Mouse (Mus musculus): Measurements from ENCODE around the gene Ttc7b. TPM values are rescaled to one million over a fixed set of nuclear protein-coding genes. Genes with fewer than 3 reads are reported as not detected.

The Ttc7b gene
- polyA plus RNA-seq, 1 experiment from 2014 or later = 7.0 TPM

GRCm38 (mm10) chr12:100445686-100446085 lies 74.9 kb downstream of the Ttc7b start:
- no peaks in the 10 kb centered on the region for H3K4me1 ChIP-seq (ENCODE audit: control insufficient read depth, insufficient read depth, low read length)
- no peak overlapping the region for H3K4me2 ChIP-seq (ENCODE audit: low read depth, severe bottlenecking)
- H3K27me3 ChIP-seq (ENCODE audit: control insufficient read depth, insufficient read depth, low read length) = no peaks in the 10 kb centered on the region
- no peak overlapping the region for H3K27ac ChIP-seq (replicated peaks; ENCODE audit: low read depth, low read length)
- H3K36me3 ChIP-seq (ENCODE audit: control insufficient read depth, insufficient read depth, low read length) = no peaks in the 10 kb centered on the region
- no peak overlapping the region for H3K4me3 ChIP-seq (ENCODE audit: low read depth, low read length)
- WGBS = 90% methylated on average over 7 of the region's 7 CpGs
- no peak overlapping the region for H3K9ac ChIP-seq (ENCODE audit: low read length)
- ATAC-seq (ENCODE audit: insufficient number of reproducible peaks, low FRiP score, low TSS enrichment, low read depth) (no peak), DNase-seq (ENCODE audit: low spot score) (no peak)
- H3K9me3 ChIP-seq (ENCODE audit: control insufficient read depth, low read length) = no peaks in the 10 kb centered on the region

DNA sequence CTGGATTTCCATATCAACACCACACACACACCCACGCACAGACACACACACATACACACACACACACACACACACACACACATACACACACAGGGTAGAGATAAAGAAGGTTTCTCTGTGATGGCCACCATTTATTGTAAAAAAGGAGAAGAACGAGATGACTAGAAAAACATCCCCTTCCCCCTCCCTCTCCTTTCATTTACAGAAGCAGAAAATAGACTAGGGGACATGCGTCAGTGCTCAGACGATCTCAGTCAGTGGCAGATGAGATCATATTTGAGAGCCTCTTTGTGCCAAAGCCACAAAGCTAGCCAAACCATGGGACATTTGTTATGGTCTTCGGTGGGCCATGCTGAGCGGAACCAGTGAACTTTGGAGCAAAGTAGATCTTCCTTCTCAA lies 75.4 kb downstream of the Ttc7b start:
- Histone ChIP-seq H3K4me3 (ENCODE audit: low read depth, low read length) (no peak overlapping the region), H3K4me1 (ENCODE audit: control insufficient read depth, insufficient read depth, low read length) (no peaks in the 10 kb centered on the region), H3K36me3 (ENCODE audit: control insufficient read depth, insufficient read depth, low read length) (no peaks in the 10 kb centered on the region), H3K4me2 (ENCODE audit: low read depth, severe bottlenecking) (no peak overlapping the region), H3K27ac (replicated peaks; ENCODE audit: low read depth, low read length) (no peak overlapping the region), H3K27me3 (ENCODE audit: control insufficient read depth, insufficient read depth, low read length) (no peaks in the 10 kb centered on the region), H3K9ac (ENCODE audit: low read length) (no peak overlapping the region), H3K9me3 (ENCODE audit: control insufficient read depth, low read length) (no peaks in the 10 kb centered on the region)
- 92% methylated on average over 6 of the region's 6 CpGs for WGBS
- DNase-seq (ENCODE audit: low spot score) = no peak
- ATAC-seq (ENCODE audit: insufficient number of reproducible peaks, low FRiP score, low TSS enrichment, low read depth) = no peak

GRCm38 (mm10) chr12:100444671-100445165 lies 75.9 kb downstream of the Ttc7b start:
- no peaks in the 10 kb centered on the region for H3K4me1 ChIP-seq (ENCODE audit: control insufficient read depth, insufficient read depth, low read length)
- no peak overlapping the region for H3K27ac ChIP-seq (replicated peaks; ENCODE audit: low read depth, low read length)
- no peaks in the 10 kb centered on the region for H3K36me3 ChIP-seq (ENCODE audit: control insufficient read depth, insufficient read depth, low read length)
- H3K4me3 ChIP-seq (ENCODE audit: low read depth, low read length) = no peak overlapping the region
- H3K9ac ChIP-seq (ENCODE audit: low read length) = no peak overlapping the region
- H3K27me3 ChIP-seq (ENCODE audit: control insufficient read depth, insufficient read depth, low read length) = no peaks in the 10 kb centered on the region
- H3K4me2 ChIP-seq (ENCODE audit: low read depth, severe bottlenecking) = no peak overlapping the region
- H3K9me3 ChIP-seq (ENCODE audit: control insufficient read depth, low read length) = no peaks in the 10 kb centered on the region
- DNase-seq (ENCODE audit: low spot score) (no peak), ATAC-seq (ENCODE audit: insufficient number of reproducible peaks, low FRiP score, low TSS enrichment, low read depth) (no peak)
- WGBS = 95% methylated on average over 3 of the region's 3 CpGs

- no peak overlapping the region for H3K4me3 ChIP-seq (ENCODE audit: low read depth, low read length)
Measured at GRCm38 (mm10) chr12:100443452-100443851, 77.2 kb downstream of the Ttc7b start.

DNA sequence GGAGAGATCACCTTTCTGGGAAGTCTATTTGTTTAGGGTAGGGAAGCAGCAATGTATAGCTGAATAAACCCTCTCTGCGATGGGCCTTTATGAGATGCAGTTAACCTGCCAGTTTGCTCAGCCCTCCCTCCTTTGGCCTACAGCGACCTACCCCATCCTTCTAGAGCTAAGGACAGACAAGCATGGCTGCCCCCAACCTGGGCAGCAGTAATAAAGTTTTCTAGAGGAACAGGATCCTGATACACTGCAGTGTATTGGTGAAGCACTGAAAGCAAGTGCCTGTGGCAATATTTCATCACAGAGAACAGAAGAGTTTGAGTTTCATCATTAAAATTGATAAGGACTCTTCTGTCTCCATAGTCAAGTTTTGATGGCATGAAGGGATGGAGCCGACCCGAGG lies 79.0 kb downstream of the Ttc7b start:
- Histone ChIP-seq H3K9me3 (ENCODE audit: control insufficient read depth, low read length) (no peaks in the 10 kb centered on the region), H3K9ac (ENCODE audit: low read length) (no peak overlapping the region), H3K4me3 (ENCODE audit: low read depth, low read length) (no peak overlapping the region), H3K27me3 (ENCODE audit: control insufficient read depth, insufficient read depth, low read length) (no peaks in the 10 kb centered on the region), H3K36me3 (ENCODE audit: control insufficient read depth, insufficient read depth, low read length) (no peaks in the 10 kb centered on the region), H3K27ac (replicated peaks; ENCODE audit: low read depth, low read length) (no peak overlapping the region), H3K4me1 (ENCODE audit: control insufficient read depth, insufficient read depth, low read length) (no peaks in the 10 kb centered on the region), H3K4me2 (ENCODE audit: low read depth, severe bottlenecking) (no peak overlapping the region)
- ATAC-seq (ENCODE audit: insufficient number of reproducible peaks, low FRiP score, low TSS enrichment, low read depth) (no peak), DNase-seq (ENCODE audit: low spot score) (no peak)
- 92% methylated on average over 4 of the region's 4 CpGs for WGBS

More at GRCm38 (mm10) chr12:100443452-100443851, 77.2 kb downstream of the Ttc7b start:
- Histone ChIP-seq H3K27ac (replicated peaks; ENCODE audit: low read depth, low read length) (no peak overlapping the region), H3K4me1 (ENCODE audit: control insufficient read depth, insufficient read depth, low read length) (no peaks in the 10 kb centered on the region), H3K36me3 (ENCODE audit: control insufficient read depth, insufficient read depth, low read length) (no peaks in the 10 kb centered on the region), H3K27me3 (ENCODE audit: control insufficient read depth, insufficient read depth, low read length) (no peaks in the 10 kb centered on the region), H3K4me2 (ENCODE audit: low read depth, severe bottlenecking) (no peak overlapping the region), H3K9ac (ENCODE audit: low read length) (no peak overlapping the region), H3K9me3 (ENCODE audit: control insufficient read depth, low read length) (no peaks in the 10 kb centered on the region)
- DNase-seq (ENCODE audit: low spot score) (no peak), ATAC-seq (ENCODE audit: insufficient number of reproducible peaks, low FRiP score, low TSS enrichment, low read depth) (no peak)
- WGBS = 88% methylated on average over 6 of the region's 6 CpGs

- ATAC-seq (ENCODE audit: insufficient number of reproducible peaks, low FRiP score, low TSS enrichment, low read depth) (no peak), DNase-seq (ENCODE audit: low spot score) (no peak)
- Histone ChIP-seq H3K9ac (ENCODE audit: low read length) (no peak overlapping the region), H3K36me3 (ENCODE audit: control insufficient read depth, insufficient read depth, low read length) (no peaks in the 10 kb centered on the region), H3K4me3 (ENCODE audit: low read depth, low read length) (no peak overlapping the region), H3K9me3 (ENCODE audit: control insufficient read depth, low read length) (no peaks in the 10 kb centered on the region), H3K4me2 (ENCODE audit: low read depth, severe bottlenecking) (no peak overlapping the region), H3K27me3 (ENCODE audit: control insufficient read depth, insufficient read depth, low read length) (no peaks in the 10 kb centered on the region), H3K4me1 (ENCODE audit: control insufficient read depth, insufficient read depth, low read length) (no peaks in the 10 kb centered on the region), H3K27ac (replicated peaks; ENCODE audit: low read depth, low read length) (no peak overlapping the region)
- 78% methylated on average over 3 of the region's 3 CpGs for WGBS
Measured at GRCm38 (mm10) chr12:100439883-100440282, 80.7 kb downstream of the Ttc7b start.

- 77% methylated on average over 4 of the region's 4 CpGs for WGBS
- no peaks in the 10 kb centered on the region for H3K36me3 ChIP-seq (ENCODE audit: control insufficient read depth, insufficient read depth, low read length)
Measured at GRCm38 (mm10) chr12:100439145-100439755, 81.4 kb downstream of the Ttc7b start.

GRCm38 (mm10) chr12:100438509-100438908 lies 82.1 kb downstream of the Ttc7b start:
- H3K27ac ChIP-seq (replicated peaks; ENCODE audit: low read depth, low read length) = no peak overlapping the region
- DNase-seq (ENCODE audit: low spot score) = no peak

More at GRCm38 (mm10) chr12:100439145-100439755, 81.4 kb downstream of the Ttc7b start:
- Histone ChIP-seq H3K4me1 (ENCODE audit: control insufficient read depth, insufficient read depth, low read length) (no peaks in the 10 kb centered on the region), H3K4me2 (ENCODE audit: low read depth, severe bottlenecking) (no peak overlapping the region), H3K9ac (ENCODE audit: low read length) (no peak overlapping the region), H3K27ac (replicated peaks; ENCODE audit: low read depth, low read length) (no peak overlapping the region), H3K4me3 (ENCODE audit: low read depth, low read length) (no peak overlapping the region), H3K27me3 (ENCODE audit: control insufficient read depth, insufficient read depth, low read length) (no peaks in the 10 kb centered on the region), H3K9me3 (ENCODE audit: control insufficient read depth, low read length) (no peaks in the 10 kb centered on the region)
- ATAC-seq (ENCODE audit: insufficient number of reproducible peaks, low FRiP score, low TSS enrichment, low read depth) = no peak
- DNase-seq (ENCODE audit: low spot score) = no peak

GRCm38 (mm10) chr12:100437862-100438261 lies 82.8 kb downstream of the Ttc7b start:
- Histone ChIP-seq H3K4me3 (ENCODE audit: low read depth, low read length) (no peak overlapping the region), H3K36me3 (ENCODE audit: control insufficient read depth, insufficient read depth, low read length) (no peaks in the 10 kb centered on the region), H3K4me1 (ENCODE audit: control insufficient read depth, insufficient read depth, low read length) (no peaks in the 10 kb centered on the region), H3K4me2 (ENCODE audit: low read depth, severe bottlenecking) (no peak overlapping the region), H3K9ac (ENCODE audit: low read length) (no peak overlapping the region), H3K27me3 (ENCODE audit: control insufficient read depth, insufficient read depth, low read length) (no peaks in the 10 kb centered on the region), H3K9me3 (ENCODE audit: control insufficient read depth, low read length) (no peaks in the 10 kb centered on the region), H3K27ac (replicated peaks; ENCODE audit: low read depth, low read length) (no peak overlapping the region)
- DNase-seq (ENCODE audit: low spot score) = no peak
- no peak for ATAC-seq (ENCODE audit: insufficient number of reproducible peaks, low FRiP score, low TSS enrichment, low read depth)
- WGBS = 93% methylated on average over 5 of the region's 5 CpGs

More at GRCm38 (mm10) chr12:100438509-100438908, 82.1 kb downstream of the Ttc7b start:
- no peak overlapping the region for H3K9ac ChIP-seq (ENCODE audit: low read length)
- no peaks in the 10 kb centered on the region for H3K4me1 ChIP-seq (ENCODE audit: control insufficient read depth, insufficient read depth, low read length)
- WGBS = 64% methylated on average over 7 of the region's 7 CpGs
- H3K4me2 ChIP-seq (ENCODE audit: low read depth, severe bottlenecking) = no peak overlapping the region
- H3K4me3 ChIP-seq (ENCODE audit: low read depth, low read length) = no peak overlapping the region
- no peaks in the 10 kb centered on the region for H3K36me3 ChIP-seq (ENCODE audit: control insufficient read depth, insufficient read depth, low read length)
- H3K9me3 ChIP-seq (ENCODE audit: control insufficient read depth, low read length) = no peaks in the 10 kb centered on the region
- H3K27me3 ChIP-seq (ENCODE audit: control insufficient read depth, insufficient read depth, low read length) = no peaks in the 10 kb centered on the region
- ATAC-seq (ENCODE audit: insufficient number of reproducible peaks, low FRiP score, low TSS enrichment, low read depth) = no peak
